Mouse (Mus musculus) adrenal gland, postnatal 10 days (tissue): ENCODE results near the gene Ahctf1. TPM values are rescaled to one million over a fixed set of nuclear protein-coding genes. Genes with fewer than 3 reads are reported as not detected.
"Not testable (repeated sequence)": the region's sequence is repeated elsewhere in the genome, so short reads cannot be mapped to it uniquely, and the experiment has no call there.

ENCODE experiments used
- DNase-seq: peaks from one replicate; pipeline ENCODE4 v3.0.0; 2021; ENCODE audit warnings: mixed read lengths
- total RNA-seq, 2 experiments: library from RNA; stranded (reverse); gene quantifications; 2 replicates each; pipeline ENCODE4 v1.2.3; 2021

The Ahctf1 gene
- total RNA-seq, 2 experiments from 2014 or later: 32.5 to 36.3 TPM

DNA sequence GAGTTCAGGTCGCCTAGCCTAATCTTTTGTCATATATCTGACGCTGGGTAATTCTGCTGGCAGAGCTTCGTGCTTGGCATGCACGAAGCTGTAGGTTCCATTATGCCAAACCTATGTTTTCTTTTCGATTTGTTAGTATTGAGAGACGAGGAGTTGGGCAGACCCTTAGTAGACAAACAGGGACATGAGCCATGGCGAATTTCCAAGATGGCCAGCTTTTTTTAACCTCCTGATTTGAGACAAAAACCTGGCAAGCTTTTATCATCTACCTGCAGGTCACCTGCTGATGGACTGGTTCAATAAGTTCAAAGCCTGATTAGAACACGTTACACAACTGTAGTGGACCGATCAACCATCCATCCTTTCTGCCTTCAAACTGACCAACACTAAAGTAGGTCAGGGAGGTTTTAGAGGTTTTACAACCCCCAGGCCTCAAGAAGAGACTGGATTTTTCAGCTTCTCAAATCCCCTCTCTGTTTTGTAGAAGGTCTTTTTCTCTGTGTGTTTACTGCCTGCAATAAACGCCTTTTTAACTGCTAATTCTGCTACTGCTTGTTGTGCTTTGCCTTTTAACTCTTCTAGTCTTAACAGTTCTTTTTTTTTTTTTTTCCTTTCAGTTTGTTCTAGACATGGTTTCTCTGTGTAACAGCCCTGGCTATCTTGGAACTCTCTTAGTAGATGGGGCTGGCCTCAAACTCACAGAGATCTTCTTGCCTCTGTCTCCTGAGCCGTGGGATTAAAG is 831 bp upstream of the Ahctf1 start:
- peak; percentile 22 for DNase-seq

- peak; percentile 80 for DNase-seq
Measured at GRCm38 (mm10) chr1:179802610-179803512, 619 bp downstream of the Ahctf1 start, which contains the start of gene Gm10518. Gene Gm10518 (plus strand): TSS chr1:179803376.

DNA sequence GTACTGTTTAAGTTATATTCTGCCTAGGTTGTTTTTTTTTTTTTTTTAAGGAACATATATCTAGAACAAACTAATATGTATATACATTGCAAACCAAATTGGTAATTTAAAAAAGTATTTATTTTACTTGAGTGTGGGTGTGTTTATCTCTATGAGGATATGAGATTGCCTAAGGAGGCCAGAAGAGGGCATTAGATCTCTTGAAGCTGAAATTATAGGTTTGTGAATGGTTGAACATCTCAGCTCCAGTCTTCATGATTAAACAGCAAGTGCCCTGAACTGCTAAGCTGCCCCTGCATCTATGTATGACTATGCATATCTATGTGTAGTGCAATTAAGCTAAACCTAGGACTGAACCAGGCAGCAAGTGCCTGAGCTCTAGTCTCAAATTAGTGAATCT is 4.7 kb downstream of the Ahctf1 start:
- DNase-seq: no peak

- DNase-seq: no peak
Measured at GRCm38 (mm10) chr1:179787281-179787680, 16.2 kb downstream of the Ahctf1 start.

DNA sequence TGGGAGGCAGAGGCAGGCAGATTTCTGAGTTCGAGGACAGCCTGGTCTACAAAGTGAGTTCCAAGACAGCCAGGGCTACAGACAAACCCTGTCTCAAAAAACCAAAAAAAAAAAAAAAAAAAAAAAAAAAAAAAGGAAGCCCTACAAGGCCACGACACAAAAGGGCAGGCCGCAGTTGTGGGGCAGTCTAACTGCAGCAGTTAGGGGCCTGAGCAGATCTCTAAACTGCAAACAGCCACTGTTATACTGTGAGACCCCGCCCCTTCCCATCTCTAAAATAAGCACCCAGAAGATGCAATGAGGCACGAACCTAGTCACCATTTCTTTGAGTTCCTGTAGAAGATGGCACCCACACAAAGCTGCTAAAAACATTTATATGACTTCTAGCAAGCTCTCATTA is 18.0 kb downstream of the Ahctf1 start:
- no peak for DNase-seq

DNA sequence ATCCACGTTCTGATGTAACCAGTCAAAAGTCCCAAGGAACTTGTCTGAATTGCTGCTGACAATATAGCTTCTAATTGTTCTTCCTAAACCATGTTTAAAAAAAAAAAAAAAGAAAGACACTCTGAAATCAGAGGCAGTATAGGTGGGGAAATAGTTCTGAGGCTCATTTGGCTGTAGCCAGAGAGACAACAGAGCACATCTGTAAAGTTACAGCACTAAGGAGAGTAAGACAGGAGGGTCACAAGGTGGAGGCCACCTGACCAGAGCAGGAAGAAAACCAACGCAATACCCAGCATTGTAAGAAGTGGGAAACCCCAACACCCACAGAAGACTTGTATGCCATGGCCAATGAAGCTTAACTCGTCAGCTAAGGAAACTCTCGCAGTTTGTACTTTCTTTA is 19.4 kb downstream of the Ahctf1 start:
- DNase-seq: no peak

DNA sequence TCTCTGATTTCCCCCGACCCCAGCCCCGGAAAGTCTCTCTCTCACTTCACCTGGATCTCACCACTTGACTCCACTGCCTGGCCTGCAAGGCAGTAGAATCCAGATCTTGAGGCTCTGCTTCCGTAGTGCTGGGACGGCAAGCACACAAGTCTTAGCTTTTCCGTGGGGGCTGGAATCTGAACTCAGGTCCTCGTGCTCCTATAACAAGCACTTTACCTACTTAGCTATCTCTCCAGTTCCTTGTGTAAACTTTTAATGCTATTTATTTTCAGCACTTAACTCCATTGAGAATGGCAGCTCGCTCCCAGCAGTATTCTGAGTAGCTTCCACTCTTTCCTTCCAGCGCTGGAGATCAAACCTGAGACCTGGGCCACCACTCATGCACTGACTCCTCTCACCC is 26.6 kb downstream of the Ahctf1 start:
- DNase-seq: no peak

GRCm38 (mm10) chr1:179760553-179760952 is 42.9 kb downstream of the Ahctf1 start:
- DNase-seq: no peak

GRCm38 (mm10) chr1:179760086-179760485 is 43.4 kb downstream of the Ahctf1 start:
- DNase-seq: no peak

GRCm38 (mm10) chr1:179756477-179756876 is 47.0 kb downstream of the Ahctf1 start:
- no peak for DNase-seq

- DNase-seq: peak; percentile 7
Measured at GRCm38 (mm10) chr1:179753006-179753405, 50.5 kb downstream of the Ahctf1 start.

DNA sequence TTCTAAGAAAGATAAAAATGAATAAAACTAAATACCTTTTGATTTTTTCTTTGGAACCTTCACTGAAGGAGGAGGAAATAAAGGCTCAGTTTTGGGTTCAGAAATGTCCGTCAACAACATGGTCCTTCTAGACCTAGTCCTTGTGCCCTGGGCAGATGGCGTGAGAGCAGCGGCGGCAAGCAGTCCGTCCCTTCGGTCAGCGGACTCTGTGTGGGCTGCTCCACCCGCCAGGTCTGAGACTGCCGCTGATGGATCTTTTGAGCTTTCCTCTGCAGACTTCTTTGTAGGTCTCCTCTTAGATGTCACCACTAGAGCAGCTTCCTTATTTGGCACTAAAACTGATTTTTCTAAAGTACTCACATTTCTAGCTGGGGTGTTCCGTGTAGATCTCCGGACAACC is 51.2 kb downstream of the Ahctf1 start:
- no peak for DNase-seq

DNA sequence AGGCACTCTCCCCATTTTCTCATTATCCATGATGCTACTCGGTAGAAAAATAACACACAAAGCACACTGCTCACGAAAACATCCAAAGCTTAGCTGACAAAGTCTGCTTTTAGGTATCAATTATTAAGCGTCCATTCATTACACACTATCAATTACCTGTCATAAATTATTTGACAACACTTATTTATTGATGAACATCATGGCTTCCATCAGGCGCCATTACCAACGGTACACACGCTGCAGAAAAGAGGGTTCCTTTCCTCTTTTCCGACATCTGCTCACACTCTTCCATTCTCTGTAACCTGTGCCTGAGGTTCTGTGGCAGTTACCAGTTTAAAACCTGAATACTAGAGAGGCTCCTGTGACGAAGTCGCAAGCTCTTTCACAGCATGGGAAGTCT is 58.3 kb downstream of the Ahctf1 start, which contains the start of gene Kif28:
Kif28 (minus strand) TSS at position 101 of the 400 bp plus-strand sequence.
- no peak for DNase-seq

DNA sequence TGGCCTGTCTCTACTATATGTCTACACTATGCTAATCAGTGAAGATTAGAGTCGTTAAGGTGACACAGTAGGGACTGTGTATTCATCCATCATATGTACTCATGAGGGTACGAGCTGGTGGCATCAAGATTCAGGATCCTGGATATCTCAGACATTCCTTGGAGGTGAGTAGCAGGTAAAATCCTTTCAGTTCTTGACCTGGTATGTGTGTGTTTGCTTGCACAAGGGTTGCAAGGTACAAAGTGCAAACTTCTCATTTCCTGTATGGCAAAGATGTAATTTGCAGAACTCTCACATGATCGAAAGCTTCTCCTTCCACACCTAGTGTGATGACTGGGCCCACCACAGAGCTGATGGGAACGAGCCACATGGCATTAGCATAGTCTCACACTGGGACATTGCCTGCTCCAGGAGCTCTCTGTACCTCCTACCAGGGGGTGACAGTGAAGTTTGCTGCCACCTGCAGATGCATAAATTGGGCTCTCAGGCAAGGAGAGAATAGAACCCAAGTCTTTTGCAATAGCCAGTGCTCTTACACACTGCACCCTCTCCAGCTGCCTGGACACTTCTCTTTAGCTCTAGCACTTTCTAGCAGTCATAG is 59.8 kb downstream of the Ahctf1 start:
- DNase-seq: no peak

DNA sequence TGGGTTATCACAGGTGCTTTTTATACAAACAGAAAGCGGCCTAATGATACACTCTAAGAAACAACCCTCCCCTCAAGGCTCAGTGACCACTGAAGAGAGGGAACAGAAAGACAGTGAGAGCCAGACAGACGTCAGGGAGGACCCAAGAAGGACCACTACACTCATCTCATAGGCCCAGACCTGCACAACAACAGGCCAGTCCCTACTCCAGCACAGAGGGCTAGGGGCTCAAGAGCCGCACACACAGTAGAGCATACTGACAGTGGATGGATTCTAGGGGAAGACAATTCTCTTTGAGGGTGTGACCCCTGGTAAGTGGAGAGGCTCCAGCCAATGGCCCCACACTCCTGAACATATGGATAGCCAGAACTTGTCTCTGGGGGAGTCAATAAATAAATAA is 67.0 kb downstream of the Ahctf1 start:
- no peak for DNase-seq

- DNase-seq: peak; percentile 81
Measured at GRCm38 (mm10) chr1:179734500-179735474, 68.7 kb downstream of the Ahctf1 start.

DNA sequence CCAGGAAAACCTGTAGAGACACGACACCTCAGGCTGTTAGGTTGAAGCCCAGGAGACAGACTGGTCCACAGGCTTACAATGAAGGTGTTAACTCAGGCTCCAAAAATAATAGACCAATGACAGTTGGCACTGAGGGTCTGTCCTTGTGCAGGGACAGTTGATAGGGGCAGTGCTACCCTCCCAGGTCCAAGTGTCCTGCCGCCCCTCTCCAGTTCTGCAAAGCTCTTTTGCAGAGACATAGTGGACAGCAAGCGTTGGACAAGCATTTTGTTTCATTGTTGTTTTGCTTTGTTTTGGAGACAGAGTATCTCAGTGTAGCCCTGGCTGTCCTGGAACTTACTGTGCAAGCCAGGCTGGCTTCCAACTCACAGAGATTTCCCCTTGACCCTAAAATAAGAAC is 72.1 kb downstream of the Ahctf1 start:
- DNase-seq: no peak

DNA sequence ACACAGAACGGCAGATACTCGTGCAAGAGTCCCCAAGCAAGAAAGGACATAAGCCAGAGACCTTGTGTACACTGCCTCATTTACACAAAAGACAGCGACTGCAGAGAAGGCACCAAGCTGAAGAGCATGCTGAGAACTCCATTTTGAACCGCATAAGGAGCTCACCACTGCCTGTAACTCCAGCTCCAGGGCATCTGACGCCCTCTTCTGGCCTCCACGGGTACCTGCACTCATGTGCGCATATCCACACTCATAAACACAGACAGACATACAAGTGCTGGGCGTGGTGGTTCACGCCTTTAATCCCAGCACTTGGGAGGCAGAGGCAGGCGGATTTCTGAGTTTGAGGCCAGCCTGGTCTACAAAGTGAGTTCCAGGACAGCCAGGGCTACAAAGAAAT is 74.8 kb downstream of the Ahctf1 start:
- no peak for DNase-seq

- no peak for DNase-seq
Measured at GRCm38 (mm10) chr1:179722811-179723469, 80.5 kb downstream of the Ahctf1 start.

DNA sequence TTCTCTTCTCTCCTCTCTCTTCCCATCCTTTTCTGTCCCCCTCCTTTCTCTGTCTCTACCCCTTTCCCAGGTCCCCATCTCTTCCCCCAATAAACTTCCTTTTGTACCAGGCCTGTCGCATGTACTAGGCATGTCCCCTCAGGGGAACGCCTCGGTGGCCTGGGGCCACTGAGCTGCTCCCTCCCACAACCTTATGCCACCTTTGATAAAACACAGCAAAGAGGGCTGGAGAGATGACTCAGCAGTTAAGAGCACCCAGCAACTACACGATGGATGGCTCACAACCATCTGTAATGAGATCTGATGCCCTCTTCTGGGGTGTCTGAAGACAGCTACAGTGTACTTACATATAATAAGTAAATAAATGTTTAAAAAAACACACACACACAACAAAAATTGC is 87.7 kb downstream of the Ahctf1 start:
- no peak for DNase-seq

DNA sequence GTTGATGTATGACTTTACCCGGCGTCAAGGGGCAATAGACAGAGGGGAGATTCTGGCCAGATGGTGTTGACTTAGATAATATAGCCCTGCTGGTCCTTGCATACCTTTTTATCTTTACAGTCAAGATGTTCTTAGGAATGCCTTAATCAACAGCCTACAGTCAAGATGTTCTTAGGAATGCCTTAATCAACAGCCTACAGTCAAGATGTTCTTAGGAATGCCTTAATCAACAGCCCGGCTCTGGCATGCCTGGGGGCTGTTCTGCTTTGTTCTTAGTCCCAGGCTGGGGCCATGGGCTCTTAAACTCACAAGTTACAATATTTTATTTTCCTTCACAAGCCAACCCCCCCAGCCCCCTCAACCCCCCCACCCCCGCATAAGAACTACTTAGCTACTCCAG is 88.2 kb downstream of the Ahctf1 start:
- not testable (repeated sequence) for DNase-seq
